ENCODE assay signal across 12 mouse cellular contexts in genomic region chr7:127813821-127814220, GRCm38 (mm10). TPM values are rescaled to one million over a fixed set of nuclear protein-coding genes. Genes with fewer than 3 reads are reported as not detected.
DNase-seq lines count a peak whose midpoint lies in the region; ATAC-seq lines count a peak whose summit lies in the region.
"Had no signal": no experiment of that assay in that cellular context is flagged by ENCODE, and none has a peak within 500 bp of the region (broad histone marks: within the 10 kb centered on the region; RNA-seq: fewer than 3 reads in every experiment).

No protein-coding gene starts in this region.

- peak; percentile 44 for DNase-seq in adrenal gland, postnatal 14 days
- DNase-seq in adrenal gland, adult 8-10 months: no peak
- DNase-seq in midbrain, embryonic 11.5 days (ENCODE audit: low spot score, missing footprints): peak; percentile 6
- no peak for DNase-seq in midbrain, embryonic 14.5 days
- DNase-seq in testis, postnatal 14 days (ENCODE audit: low spot score): peak; percentile 55

- H3K36me3 ChIP-seq in heart, embryonic 15.5 days: no peaks in the 10 kb centered on the region
- H3K36me3 ChIP-seq in heart, embryonic 12.5 days: no peaks in the 10 kb centered on the region
- 0 out of 2 replicates have a peak, but pooled peaks cover 3% of the 10 kb centered on the region for H3K36me3 ChIP-seq in midbrain, embryonic 11.5 days (ENCODE audit: control insufficient read depth, insufficient read depth, low read length)
- peaks cover 53% of the 10 kb centered on the region for H3K36me3 ChIP-seq in midbrain, embryonic 14.5 days (ENCODE audit: control insufficient read depth, insufficient read depth, low read length)
- peaks cover 44% of the 10 kb centered on the region for H3K36me3 ChIP-seq in hindbrain, embryonic 12.5 days

- no peaks in the 10 kb centered on the region for H3K9me3 ChIP-seq in heart, embryonic 15.5 days (replicated peaks)
- no peaks in the 10 kb centered on the region for H3K9me3 ChIP-seq in heart, embryonic 12.5 days (replicated peaks)
- no peaks in the 10 kb centered on the region for H3K9me3 ChIP-seq in midbrain, embryonic 11.5 days (ENCODE audit: control insufficient read depth, low read length)
- H3K9me3 ChIP-seq in midbrain, embryonic 14.5 days (ENCODE audit: control insufficient read depth, low read length): no peaks in the 10 kb centered on the region
- H3K9me3 ChIP-seq in hindbrain, embryonic 12.5 days (replicated peaks): no peaks in the 10 kb centered on the region
- H3K9me3 ChIP-seq: limb, embryonic 12.5 days; midbrain, embryonic 13.5 days; neural tube, embryonic 15.5 days had no signal

- H3K27me3 ChIP-seq in heart, embryonic 15.5 days: no peaks in the 10 kb centered on the region; the same call in 1 of the 2 replicates
- H3K27me3 ChIP-seq in heart, embryonic 12.5 days (replicated peaks): no peaks in the 10 kb centered on the region
- H3K27me3 ChIP-seq in midbrain, embryonic 11.5 days (ENCODE audit: control insufficient read depth, insufficient read depth, low read length): no peaks in the 10 kb centered on the region
- no peaks in the 10 kb centered on the region for H3K27me3 ChIP-seq in midbrain, embryonic 14.5 days (ENCODE audit: control insufficient read depth, insufficient read depth, low read length)
- no peaks in the 10 kb centered on the region for H3K27me3 ChIP-seq in hindbrain, embryonic 12.5 days
- H3K27me3 ChIP-seq: limb, embryonic 12.5 days; midbrain, embryonic 13.5 days; neural tube, embryonic 15.5 days had no signal

- H3K27ac ChIP-seq in heart, embryonic 15.5 days: peak overlapping the region; percentile 88
- H3K27ac ChIP-seq in heart, embryonic 12.5 days (ENCODE audit: poor library complexity, severe bottlenecking): no peak overlapping the region
- no peak overlapping the region for H3K27ac ChIP-seq in midbrain, embryonic 11.5 days (ENCODE audit: low read depth, low read length)
- H3K27ac ChIP-seq in midbrain, embryonic 14.5 days (replicated peaks; ENCODE audit: low read depth, low read length): no peak overlapping the region
- H3K27ac ChIP-seq in hindbrain, embryonic 12.5 days: no peak overlapping the region
- H3K27ac ChIP-seq: limb, embryonic 12.5 days; midbrain, embryonic 13.5 days; neural tube, embryonic 15.5 days had no signal

- 71% methylated on average over 4 of the region's 4 CpGs for WGBS in heart, embryonic 15.5 days
- 76% methylated on average over 4 of the region's 4 CpGs for WGBS in heart, embryonic 12.5 days
- WGBS in midbrain, embryonic 11.5 days: 78% methylated on average over 4 of the region's 4 CpGs
- 90% methylated on average over 4 of the region's 4 CpGs for WGBS in midbrain, embryonic 14.5 days
- WGBS in hindbrain, embryonic 12.5 days: 81% methylated on average over 4 of the region's 4 CpGs

- H3K9ac ChIP-seq in heart, embryonic 15.5 days: no peak overlapping the region; the same call in 1 of the 2 replicates
- H3K9ac ChIP-seq in heart, embryonic 12.5 days: no peak overlapping the region
- no peak overlapping the region for H3K9ac ChIP-seq in midbrain, embryonic 11.5 days (ENCODE audit: low read length)
- no peak overlapping the region for H3K9ac ChIP-seq in midbrain, embryonic 14.5 days (replicated peaks; ENCODE audit: low read length)
- H3K9ac ChIP-seq in hindbrain, embryonic 12.5 days: no peak overlapping the region
- H3K9ac ChIP-seq: limb, embryonic 12.5 days; midbrain, embryonic 13.5 days; neural tube, embryonic 15.5 days had no signal

- ATAC-seq in heart, embryonic 15.5 days (replicated peaks; ENCODE audit: insufficient number of reproducible peaks, insufficient read depth, low FRiP score, low read depth): no peak
- no peak for ATAC-seq in heart, embryonic 12.5 days (ENCODE audit: insufficient number of reproducible peaks, low FRiP score)
- ATAC-seq in midbrain, embryonic 11.5 days (ENCODE audit: low FRiP score): no peak
- no peak for ATAC-seq in midbrain, embryonic 14.5 days (ENCODE audit: low FRiP score, low TSS enrichment)
- ATAC-seq in hindbrain, embryonic 12.5 days (ENCODE audit: low FRiP score): no peak
- ATAC-seq: midbrain, embryonic 13.5 days had no signal

- H3K4me3 ChIP-seq in heart, embryonic 15.5 days: 0 out of 2 replicates have a peak overlapping the region, but pooled peaks have one; percentile 3
- H3K4me3 ChIP-seq in heart, embryonic 12.5 days: no peak overlapping the region
- H3K4me3 ChIP-seq in midbrain, embryonic 11.5 days (ENCODE audit: low read depth, low read length): no peak overlapping the region
- H3K4me3 ChIP-seq in midbrain, embryonic 14.5 days (replicated peaks; ENCODE audit: low read depth, low read length): no peak overlapping the region
- no peak overlapping the region for H3K4me3 ChIP-seq in hindbrain, embryonic 12.5 days
- H3K4me3 ChIP-seq: limb, embryonic 12.5 days; midbrain, embryonic 13.5 days; neural tube, embryonic 15.5 days had no signal

- H3K4me1 ChIP-seq in heart, embryonic 15.5 days (replicated peaks): peaks cover 21% of the 10 kb centered on the region
- 0 out of 2 replicates have a peak, but pooled peaks cover 2% of the 10 kb centered on the region for H3K4me1 ChIP-seq in heart, embryonic 12.5 days (replicated peaks)
- no peaks in the 10 kb centered on the region for H3K4me1 ChIP-seq in midbrain, embryonic 11.5 days (ENCODE audit: control insufficient read depth, insufficient read depth, low read length)
- H3K4me1 ChIP-seq in midbrain, embryonic 14.5 days (ENCODE audit: control insufficient read depth, insufficient read depth, low read length): no peaks in the 10 kb centered on the region
- H3K4me1 ChIP-seq in hindbrain, embryonic 12.5 days: peaks cover 10% of the 10 kb centered on the region
- H3K4me1 ChIP-seq: limb, embryonic 12.5 days had no signal

- H3K4me2 ChIP-seq in heart, embryonic 15.5 days: peak overlapping the region; percentile 45
- H3K4me2 ChIP-seq in heart, embryonic 12.5 days: no peak overlapping the region
- no peak overlapping the region for H3K4me2 ChIP-seq in midbrain, embryonic 11.5 days
- H3K4me2 ChIP-seq in midbrain, embryonic 14.5 days (ENCODE audit: low read length): no peak overlapping the region
- no peak overlapping the region for H3K4me2 ChIP-seq in hindbrain, embryonic 12.5 days (replicated peaks)
- H3K4me2 ChIP-seq: limb, embryonic 12.5 days; midbrain, embryonic 13.5 days; neural tube, embryonic 15.5 days had no signal

RNA-seq across cellular contexts. Expression of gene Stx4a, which starts 10.3 kb away (rescaled TPM):
- 84.5 and 85.0 TPM in 2 replicates for total RNA-seq in adrenal gland, postnatal 14 days (2021)
- total RNA-seq in adrenal gland, adult 8-10 months (2022): 100 to 1,000 TPM in 3 of 4 experiments, 10 to 100 TPM in 1; 84.9 to 143 (median 113) TPM
- polyA plus RNA-seq in heart, embryonic 15.5 days (2015; fragmentation: Nextera tagmentation; extraction: Ambion mirVana): 50.5 and 51.0 TPM in 2 replicates
- 44.7 and 47.4 TPM in 2 replicates for polyA plus RNA-seq in heart, embryonic 12.5 days (2016; fragmentation: Nextera tagmentation; extraction: Ambion mirVana)
- polyA plus RNA-seq in midbrain, embryonic 11.5 days (2014; fragmentation: Nextera tagmentation; extraction: Ambion mirVana): 10.1 and 12.2 TPM in 2 replicates
- 8.7 and 11.8 TPM in 2 replicates for polyA plus RNA-seq in midbrain, embryonic 14.5 days (2014; fragmentation: Nextera tagmentation; extraction: Ambion mirVana)
- polyA plus RNA-seq in hindbrain, embryonic 12.5 days (2016; fragmentation: Nextera tagmentation; extraction: Ambion mirVana): 28.1 and 32.1 TPM in 2 replicates

RNA-seq across cellular contexts. Expression of gene Stx1b, which starts 10.5 kb away (rescaled TPM):
- 7.8 and 9.9 TPM in 2 replicates for total RNA-seq in adrenal gland, postnatal 14 days (2021)
- total RNA-seq in adrenal gland, adult 8-10 months (2022): 1 to 10 TPM; 2.9 to 8.5 (median 6.3) TPM
- 1.4 and 2.1 TPM in 2 replicates for polyA plus RNA-seq in heart, embryonic 15.5 days (2015; fragmentation: Nextera tagmentation; extraction: Ambion mirVana)
- 1.5 and 2.2 TPM in 2 replicates for polyA plus RNA-seq in heart, embryonic 12.5 days (2016; fragmentation: Nextera tagmentation; extraction: Ambion mirVana)
- polyA plus RNA-seq in midbrain, embryonic 11.5 days (2014; fragmentation: Nextera tagmentation; extraction: Ambion mirVana): 6.9 and 8.4 TPM in 2 replicates
- 30.8 and 46.9 TPM in 2 replicates for polyA plus RNA-seq in midbrain, embryonic 14.5 days (2014; fragmentation: Nextera tagmentation; extraction: Ambion mirVana)
- 20.0 and 20.5 TPM in 2 replicates for polyA plus RNA-seq in hindbrain, embryonic 12.5 days (2016; fragmentation: Nextera tagmentation; extraction: Ambion mirVana)

RNA-seq across cellular contexts. Expression of gene Hsd3b7, which starts 13.4 kb away (rescaled TPM):
- 38.0 and 69.3 TPM in 2 replicates for total RNA-seq in adrenal gland, postnatal 14 days (2021)
- 10 to 100 TPM; 33.8 to 44.9 (median 41.5) TPM for total RNA-seq in adrenal gland, adult 8-10 months (2022)
- 22.0 and 24.0 TPM in 2 replicates for polyA plus RNA-seq in heart, embryonic 15.5 days (2015; fragmentation: Nextera tagmentation; extraction: Ambion mirVana)
- 19.0 and 21.1 TPM in 2 replicates for polyA plus RNA-seq in heart, embryonic 12.5 days (2016; fragmentation: Nextera tagmentation; extraction: Ambion mirVana)
- 7.9 and 8.2 TPM in 2 replicates for polyA plus RNA-seq in midbrain, embryonic 11.5 days (2014; fragmentation: Nextera tagmentation; extraction: Ambion mirVana)
- polyA plus RNA-seq in midbrain, embryonic 14.5 days (2014; fragmentation: Nextera tagmentation; extraction: Ambion mirVana): 6.0 and 7.1 TPM in 2 replicates
- polyA plus RNA-seq in hindbrain, embryonic 12.5 days (2016; fragmentation: Nextera tagmentation; extraction: Ambion mirVana): 8.6 and 8.8 TPM in 2 replicates

RNA-seq across cellular contexts. Expression of gene Gm49388, which starts 28.4 kb away (rescaled TPM):
- total RNA-seq in adrenal gland, postnatal 14 days (2021): 0.38 and 0.44 TPM in 2 replicates
- 1 to 10 TPM; 4.2 to 8.9 (median 5.8) TPM for total RNA-seq in adrenal gland, adult 8-10 months (2022)
- polyA plus RNA-seq in heart, embryonic 15.5 days (2015; fragmentation: Nextera tagmentation; extraction: Ambion mirVana): not detected in 2 replicates
- not detected in 2 replicates for polyA plus RNA-seq in heart, embryonic 12.5 days (2016; fragmentation: Nextera tagmentation; extraction: Ambion mirVana)
- polyA plus RNA-seq in midbrain, embryonic 11.5 days (2014; fragmentation: Nextera tagmentation; extraction: Ambion mirVana): not detected in 2 replicates
- polyA plus RNA-seq in midbrain, embryonic 14.5 days (2014; fragmentation: Nextera tagmentation; extraction: Ambion mirVana): not detected in 2 replicates
- polyA plus RNA-seq in hindbrain, embryonic 12.5 days (2016; fragmentation: Nextera tagmentation; extraction: Ambion mirVana): not detected in 2 replicates
- polyA plus RNA-seq: large intestine, adult 2 months; limb, embryonic 12.5 days; midbrain, embryonic 13.5 days; neural tube, embryonic 15.5 days had no signal

RNA-seq across cellular contexts. Expression of gene Setd1a, which starts 37.4 kb away (rescaled TPM):
- total RNA-seq in adrenal gland, postnatal 14 days (2021): 37.7 and 46.2 TPM in 2 replicates
- total RNA-seq in adrenal gland, adult 8-10 months (2022): 10 to 100 TPM; 39.6 to 54.6 (median 45.7) TPM
- 13.0 and 16.7 TPM in 2 replicates for polyA plus RNA-seq in heart, embryonic 15.5 days (2015; fragmentation: Nextera tagmentation; extraction: Ambion mirVana)
- polyA plus RNA-seq in heart, embryonic 12.5 days (2016; fragmentation: Nextera tagmentation; extraction: Ambion mirVana): 12.1 and 14.6 TPM in 2 replicates
- polyA plus RNA-seq in midbrain, embryonic 11.5 days (2014; fragmentation: Nextera tagmentation; extraction: Ambion mirVana): 19.0 and 22.1 TPM in 2 replicates
- polyA plus RNA-seq in midbrain, embryonic 14.5 days (2014; fragmentation: Nextera tagmentation; extraction: Ambion mirVana): 24.0 and 27.3 TPM in 2 replicates
- 19.8 and 23.4 TPM in 2 replicates for polyA plus RNA-seq in hindbrain, embryonic 12.5 days (2016; fragmentation: Nextera tagmentation; extraction: Ambion mirVana)

Comparison
In these comparisons a context has a peak if more than half of its experiments do, and no peak if none do; other contexts are left out.
1. DNase-seq: peak in adrenal gland, postnatal 14 days (single experiment), midbrain, embryonic 11.5 days (single experiment) and testis, postnatal 14 days (single experiment); none in adrenal gland, adult 8-10 months (single experiment) and midbrain, embryonic 14.5 days (single experiment).